Mouse (Mus musculus) liver, adult 2 months (tissue): ENCODE data around the gene Veph1. TPM values are rescaled to one million over a fixed set of nuclear protein-coding genes. Genes with fewer than 3 reads are reported as not detected.
A peak's percentile ranks its signal among the peaks of the same experiment; 100 is the strongest.

Experiments used
- DNase-seq: peaks from one replicate; pipeline ENCODE4 v3.0.0-alpha.2; 2011; ENCODE audit warnings: low read depth, low spot score; ENCODE audit errors: extremely low read depth
- H3K27ac ChIP-seq: fragments of 200-500 bp; replicated peaks from 2 replicates; pipeline ENCODE4 v1.5.1; 2012; ENCODE audit warnings: low read depth, mild to moderate bottlenecking, control low read depth, inconsistent platforms, low read length; ENCODE audit not compliant: insufficient read depth
- H3K27me3 ChIP-seq: fragments of 200-500 bp; 2 replicates; pipeline ENCODE4 v1.6.1; 2012; ENCODE audit warnings: mild to moderate bottlenecking, moderate library complexity, low read length, inconsistent platforms; ENCODE audit not compliant: control insufficient read depth, insufficient read depth
- H3K36me3 ChIP-seq: fragments of 200-500 bp; 2 replicates; pipeline ENCODE4 v1.6.1; 2012; ENCODE audit warnings: low read length, inconsistent platforms; ENCODE audit not compliant: control insufficient read depth, insufficient read depth
- H3K4me1 ChIP-seq: fragments of 200-500 bp; 2 replicates; pipeline ENCODE4 v1.6.1; 2011; ENCODE audit warnings: low read length; ENCODE audit not compliant: control insufficient read depth, insufficient read depth
- H3K4me3 ChIP-seq: fragments of 200-500 bp; 2 replicates; pipeline ENCODE4 v1.5.1; 2011; ENCODE audit warnings: low read depth, mild to moderate bottlenecking, control low read depth, low read length, moderate library complexity; ENCODE audit not compliant: insufficient read depth
- H3K79me2 ChIP-seq: fragments of 200-500 bp; 2 replicates; pipeline ENCODE4 v1.6.1; 2012; ENCODE audit warnings: inconsistent platforms, mild to moderate bottlenecking, low read length, moderate library complexity; ENCODE audit not compliant: control insufficient read depth, insufficient read depth
- H3K9ac ChIP-seq: fragments of 200-500 bp; 2 replicates; pipeline ENCODE4 v1.6.1; 2012; ENCODE audit warnings: low read depth, mild to moderate bottlenecking, control low read depth, inconsistent platforms, low read length
- CTCF ChIP-seq: fragments of 200-500 bp; IDR thresholded peaks from 2 replicates; pipeline ENCODE4 v1.5.1; 2011; ENCODE audit warnings: low read depth, low read length, control low read depth
- POLR2A ChIP-seq: fragments of 200-500 bp; IDR thresholded peaks from 2 replicates; pipeline ENCODE4 v1.6.1; 2011; ENCODE audit warnings: low read length, control low read depth; ENCODE audit not compliant: insufficient read depth; ENCODE audit errors: extremely low read depth
- WGBS: fragments of 180-500 bp; shearing (Covaris S2); methylation state at CpG from one replicate; pipeline ENCODE4 v1.1.7; 2018; 5-methylcytosine and 5-hydroxymethylcytosine counted together
- polyA plus RNA-seq: library from polyadenylated mRNA; depleted of rRNA; stranded (reverse); fragments of >200 nt; gene quantifications from 2 replicates; pipeline ENCODE4 v1.2.3, GENCODE M21; 2012
- total RNA-seq: library from RNA; depleted of rRNA; stranded (reverse); fragments of >200 nt; gene quantifications from 2 replicates; pipeline ENCODE4 v1.2.3, GENCODE M21; 2014

The Veph1 gene
- total and polyA plus RNA-seq, 2 experiments, result 0.10 to 0.28 TPM

DNA sequence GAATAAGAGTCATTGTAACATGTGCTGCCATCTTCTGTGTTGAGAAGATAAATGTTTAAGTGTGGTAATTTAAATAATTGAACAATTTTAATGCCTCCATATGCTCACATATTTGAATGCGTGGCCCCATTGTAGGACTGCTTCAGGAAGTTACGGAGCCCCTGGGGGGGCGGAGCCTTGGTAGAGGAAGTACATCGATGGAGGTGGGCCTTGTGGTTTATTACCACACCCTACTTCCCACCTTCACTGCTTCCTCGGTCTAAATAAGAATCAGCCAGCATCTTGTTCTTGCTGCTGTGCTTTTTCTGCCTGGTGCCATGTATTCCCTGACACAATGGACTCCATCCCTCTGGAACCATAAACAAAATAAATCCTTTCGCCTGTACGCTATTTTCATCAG lies 241.0 kb downstream of the Veph1 start:
- H3K79me2 ChIP-seq, result no peaks in the 10 kb centered on the region
- 90% methylated on average over 7 of the region's 7 CpGs for WGBS
- no peak overlapping the region for H3K27ac ChIP-seq
- no peaks in the 10 kb centered on the region for H3K36me3 ChIP-seq
- no peaks in the 10 kb centered on the region for H3K27me3 ChIP-seq
- no peak overlapping the region for H3K4me3 ChIP-seq
- no peak for DNase-seq
- H3K9ac ChIP-seq, result no peak overlapping the region
- TF ChIP-seq CTCF (no peak), POLR2A (no peak)
- no peaks in the 10 kb centered on the region for H3K4me1 ChIP-seq

DNA sequence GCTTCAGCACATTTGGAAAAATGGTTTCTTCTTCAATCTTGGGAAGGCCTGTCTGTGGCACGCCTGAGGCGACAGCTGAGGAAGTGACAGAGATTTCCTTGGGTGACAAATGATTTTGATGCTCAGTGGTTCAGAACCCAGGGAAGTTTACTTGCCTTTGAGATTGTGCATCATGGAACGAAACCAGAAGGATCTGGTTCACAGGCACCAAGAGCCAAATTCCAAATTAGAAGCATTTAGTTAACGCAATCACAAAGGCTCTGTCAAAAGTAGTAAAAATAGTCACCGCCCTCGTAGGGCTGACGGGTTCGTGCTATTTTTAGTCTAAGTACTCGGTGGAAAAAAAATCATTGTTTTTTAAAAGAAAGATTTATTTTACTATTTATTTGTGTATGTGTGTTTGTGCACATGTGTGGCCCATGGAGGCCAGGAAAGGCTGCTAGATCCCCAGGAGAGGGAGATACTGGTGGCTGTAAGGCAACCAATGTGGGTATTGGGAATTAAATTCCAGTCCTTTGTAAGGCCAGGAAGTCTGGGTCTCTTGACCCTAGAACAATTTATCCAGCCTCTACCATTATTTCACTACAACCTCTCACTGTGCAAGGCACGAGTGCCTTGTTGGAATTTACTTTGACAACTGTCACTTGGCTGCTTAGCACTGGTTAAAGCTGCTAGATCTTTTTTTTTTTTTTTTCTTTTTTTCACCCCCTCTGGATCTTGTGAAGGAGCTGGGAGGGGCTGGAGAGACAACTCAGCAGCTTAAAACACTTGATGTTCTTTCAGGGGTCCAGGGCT lies 246.3 kb downstream of the Veph1 start:
- WGBS, result 78% methylated on average over 10 of the region's 10 CpGs
- H3K27ac ChIP-seq, result no peak overlapping the region
- no peak for TF ChIP-seq CTCF
- no peak for TF ChIP-seq POLR2A
- no peak for DNase-seq
- H3K4me3 ChIP-seq, result no peak overlapping the region
- H3K36me3 ChIP-seq, result no peaks in the 10 kb centered on the region
- no peaks in the 10 kb centered on the region for H3K27me3 ChIP-seq
- H3K9ac ChIP-seq, result no peak overlapping the region
- no peaks in the 10 kb centered on the region for H3K79me2 ChIP-seq
- H3K4me1 ChIP-seq, result no peaks in the 10 kb centered on the region

DNA sequence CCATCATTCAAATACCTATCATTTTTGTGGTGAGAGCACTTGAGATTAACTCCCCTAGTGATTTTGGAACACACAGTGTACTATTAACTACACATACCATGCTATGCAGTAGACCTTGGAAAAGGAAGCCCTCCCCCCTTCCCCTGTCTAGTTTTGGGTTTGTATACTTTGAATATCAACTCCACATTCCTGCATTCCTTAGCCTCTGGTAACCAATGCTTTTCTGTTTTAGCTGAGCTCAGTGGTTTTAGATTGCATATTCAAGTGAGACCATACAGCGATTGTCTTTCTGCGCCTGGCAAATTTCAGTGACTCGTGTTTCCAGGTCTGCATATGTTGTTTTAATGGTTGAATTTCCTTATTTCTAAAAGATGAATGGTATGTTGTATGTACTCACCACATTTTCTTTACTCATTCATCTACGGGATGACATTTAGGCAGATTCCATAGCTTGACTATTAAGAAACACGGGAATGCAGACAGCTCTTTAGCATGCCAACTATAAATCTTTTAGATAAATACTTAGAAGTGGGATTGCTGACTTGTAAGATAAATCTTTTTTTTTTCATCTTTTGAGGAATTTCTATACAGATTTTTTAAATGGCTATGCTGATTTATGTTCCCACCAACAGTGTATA lies 255.7 kb downstream of the Veph1 start:
- H3K79me2 ChIP-seq, result no peaks in the 10 kb centered on the region
- no peak overlapping the region for H3K4me3 ChIP-seq
- H3K27me3 ChIP-seq, result no peaks in the 10 kb centered on the region
- H3K4me1 ChIP-seq, result no peaks in the 10 kb centered on the region
- WGBS, result 81% methylated on average over 5 of the region's 5 CpGs
- TF ChIP-seq POLR2A, result no peak
- TF ChIP-seq CTCF, result no peak
- H3K36me3 ChIP-seq, result no peaks in the 10 kb centered on the region
- H3K9ac ChIP-seq, result no peak overlapping the region
- H3K27ac ChIP-seq, result no peak overlapping the region
- DNase-seq, result no peak

DNA sequence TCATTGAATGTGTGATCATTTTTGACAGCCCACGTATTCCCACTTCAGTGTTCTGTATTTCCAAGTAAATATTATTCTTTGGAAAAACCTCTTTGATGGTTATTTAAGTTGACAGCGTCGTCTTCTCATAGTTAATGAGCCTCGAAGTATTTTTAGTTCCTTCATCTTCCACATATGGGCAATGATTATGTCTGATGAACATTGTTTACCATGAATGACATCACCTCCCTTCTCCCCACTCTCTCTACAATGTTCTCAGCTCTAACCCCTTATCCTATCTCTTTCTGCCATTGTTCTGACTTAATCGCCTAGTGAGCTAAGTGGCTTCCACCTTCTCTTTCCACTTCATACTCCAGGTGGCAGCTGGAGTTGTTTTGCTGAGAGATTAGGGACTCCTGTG lies 261.4 kb downstream of the Veph1 start:
- Histone ChIP-seq H3K79me2 (no peaks in the 10 kb centered on the region), H3K27ac (no peak overlapping the region), H3K4me3 (no peak overlapping the region), H3K9ac (no peak overlapping the region), H3K27me3 (no peaks in the 10 kb centered on the region), H3K36me3 (no peaks in the 10 kb centered on the region), H3K4me1 (peaks cover 4% of the 10 kb centered on the region; the same call in 1 of the 2 replicates)
- TF ChIP-seq POLR2A (no peak), CTCF (no peak)
- WGBS, result 82% methylated on average over 5 of the region's 5 CpGs
- DNase-seq, result no peak

DNA sequence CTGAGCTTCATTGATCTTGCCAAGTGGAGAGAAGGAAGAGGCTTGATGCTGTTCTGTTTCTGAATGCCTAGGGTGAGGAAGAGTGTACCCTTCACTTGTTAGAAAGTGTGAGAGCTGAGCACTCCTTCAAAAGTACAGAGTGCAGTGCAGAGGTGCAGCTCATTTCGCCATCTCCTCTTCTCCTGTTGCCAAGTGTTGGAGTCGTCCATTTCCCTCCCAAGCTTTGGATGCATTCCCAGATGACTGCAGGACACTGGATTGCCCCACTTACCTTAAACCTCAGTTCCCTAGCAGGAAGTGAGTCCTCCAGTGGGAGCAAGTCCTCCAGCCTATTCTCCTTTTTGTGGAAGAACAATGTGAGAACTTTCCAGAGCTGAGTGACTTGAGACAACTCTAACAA lies 263.3 kb downstream of the Veph1 start:
- Histone ChIP-seq H3K79me2 (no peaks in the 10 kb centered on the region), H3K27ac (no peak overlapping the region), H3K27me3 (no peaks in the 10 kb centered on the region), H3K4me3 (no peak overlapping the region), H3K9ac (no peak overlapping the region), H3K4me1 (peaks cover 4% of the 10 kb centered on the region; the same call in 1 of the 2 replicates), H3K36me3 (no peaks in the 10 kb centered on the region)
- TF ChIP-seq CTCF, result no peak
- TF ChIP-seq POLR2A, result no peak
- DNase-seq, result peak; percentile 96
- WGBS, result 7% methylated on average over 2 of the region's 2 CpGs

DNA sequence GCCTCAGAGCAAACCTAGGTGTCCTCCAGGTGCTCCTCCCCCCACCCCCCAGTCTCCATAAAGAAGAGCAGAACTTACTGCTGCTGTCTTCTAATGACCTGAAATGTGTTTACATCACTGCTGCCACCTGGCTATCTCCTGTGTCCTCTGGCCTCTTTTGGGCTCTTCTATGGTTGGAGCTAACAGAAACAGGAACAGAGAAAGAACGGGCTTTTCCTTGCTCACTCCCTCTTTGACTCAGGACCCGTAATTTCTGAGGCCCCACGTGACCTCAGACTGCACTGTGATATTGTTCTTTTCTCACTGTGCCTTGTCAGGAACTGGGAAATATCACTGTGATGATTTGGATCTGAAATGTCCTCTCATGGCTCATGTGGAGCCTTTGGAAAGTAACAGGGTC lies 271.2 kb downstream of the Veph1 start:
- Histone ChIP-seq H3K27me3 (no peaks in the 10 kb centered on the region), H3K36me3 (no peaks in the 10 kb centered on the region), H3K79me2 (no peaks in the 10 kb centered on the region), H3K4me1 (no peaks in the 10 kb centered on the region), H3K4me3 (no peak overlapping the region), H3K27ac (no peak overlapping the region), H3K9ac (no peak overlapping the region)
- TF ChIP-seq CTCF (no peak), POLR2A (no peak)
- DNase-seq, result no peak
- WGBS, result 82% methylated on average over 3 of the region's 3 CpGs
